Mouse (Mus musculus): Measurements from ENCODE around the gene Egln3.

DNA sequence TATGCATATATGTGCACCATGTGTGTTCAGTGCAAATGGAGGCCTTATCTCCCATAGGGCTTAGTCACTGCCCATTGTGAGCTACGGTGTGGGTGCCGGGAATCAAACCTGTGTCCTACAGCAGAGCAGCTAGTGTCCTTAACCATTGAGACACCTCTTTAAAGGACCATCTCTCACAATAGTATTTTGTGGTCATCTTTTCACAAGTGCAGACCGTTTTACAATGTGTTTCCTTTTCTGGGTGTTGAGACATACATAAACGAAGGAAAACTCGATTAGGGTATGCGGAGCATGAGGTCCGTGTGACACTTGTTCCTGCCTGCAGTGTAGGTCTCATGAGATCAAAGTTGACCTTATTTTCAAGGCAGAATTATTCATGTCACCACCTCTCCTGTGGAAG is 44.2 kb upstream of the Egln3 start:
- TF ChIP-seq CTCF (IDR thresholded peaks at IDR 0.05; ENCODE audit: borderline replicate concordance, extremely low read depth, insufficient read depth, insufficient read length): no peak
- TF ChIP-seq POLR2A (IDR thresholded peaks at IDR 0.05; ENCODE audit: borderline replicate concordance, extremely low read depth, insufficient read depth, insufficient read length, poor library complexity, severe bottlenecking): no peak

Data from brain, embryonic 14.5 days (tissue).